Mouse (Mus musculus): ENCODE data around the gene Fzd2.

- TF ChIP-seq MAX (IDR thresholded peaks at IDR 0.05; ENCODE audit: low read depth): no peak
- no peak for TF ChIP-seq POLR2A (IDR thresholded peaks at IDR 0.05; ENCODE audit: insufficient read length, low read depth)
- no peak for TF ChIP-seq TCF12 (IDR thresholded peaks at IDR 0.05; ENCODE audit: insufficient read depth, poor library complexity, severe bottlenecking)
- TF ChIP-seq REST (IDR thresholded peaks at IDR 0.05; ENCODE audit: insufficient read depth, insufficient read length): no peak
- no peak for TF ChIP-seq CEBPB (IDR thresholded peaks at IDR 0.05; ENCODE audit: insufficient read depth, poor library complexity, severe bottlenecking)
These were observed 25.7 kb upstream of the Fzd2 start for GRCm38 (mm10) chr11:102578341-102579118.

Measured in myocyte (in vitro differentiated cells).